Mouse (Mus musculus): ENCODE results near the gene Fbxo11.
"Not testable (repeated sequence)": the region's sequence is repeated elsewhere in the genome, so short reads cannot be mapped to it uniquely, and the experiment has no call there.

DNA sequence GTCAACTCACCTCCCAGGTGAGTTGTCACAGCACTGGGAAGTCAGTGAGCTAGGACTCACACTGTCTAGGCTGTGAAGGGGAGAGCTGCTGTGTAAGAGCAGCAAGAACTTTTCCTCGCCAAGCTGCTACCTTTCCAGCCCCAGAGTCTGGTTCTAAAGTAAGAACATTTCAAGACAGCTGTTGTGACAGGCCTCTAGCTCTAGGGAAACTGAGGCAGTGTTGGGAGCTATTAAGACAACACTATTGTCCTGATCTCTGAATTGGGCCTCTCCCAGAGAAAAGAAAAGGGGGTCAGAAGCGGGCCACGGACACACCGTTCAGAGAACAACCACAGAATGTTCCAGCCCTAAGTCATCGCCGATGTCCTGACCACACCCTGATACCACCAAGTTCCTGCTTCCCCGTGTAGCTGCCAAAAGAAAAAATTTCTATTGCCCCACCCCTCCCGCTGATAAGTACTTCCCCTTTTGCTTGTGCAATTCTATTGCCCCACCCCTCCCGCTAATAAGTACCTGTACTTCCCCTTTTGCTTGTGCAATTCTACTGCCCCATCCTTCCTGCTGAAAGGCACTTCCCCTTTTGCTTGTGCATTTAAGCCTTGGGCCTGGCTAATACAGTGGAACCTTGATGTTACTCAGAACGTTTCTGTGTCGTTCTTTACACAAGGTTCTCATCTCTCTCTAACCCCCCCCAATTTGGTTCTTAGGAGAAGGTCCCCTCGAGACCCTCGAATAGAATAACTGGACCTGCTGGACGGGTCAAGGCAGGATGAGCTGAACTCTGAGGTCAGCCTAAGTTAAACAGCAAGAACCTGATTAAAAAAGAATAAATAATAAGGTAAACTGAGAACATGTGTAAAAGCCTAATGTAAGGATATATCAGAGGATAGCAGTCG, 93.1 kb downstream of the Fbxo11 start:
- not testable (repeated sequence) for TF ChIP-seq CTCF (IDR thresholded peaks at IDR 0.05); POLR2A (IDR thresholded peaks at IDR 0.05; ENCODE audit: insufficient read depth, low read depth, low read length)
